Mouse (Mus musculus): ENCODE data around the gene Hivep3.

The Hivep3 gene

DNA sequence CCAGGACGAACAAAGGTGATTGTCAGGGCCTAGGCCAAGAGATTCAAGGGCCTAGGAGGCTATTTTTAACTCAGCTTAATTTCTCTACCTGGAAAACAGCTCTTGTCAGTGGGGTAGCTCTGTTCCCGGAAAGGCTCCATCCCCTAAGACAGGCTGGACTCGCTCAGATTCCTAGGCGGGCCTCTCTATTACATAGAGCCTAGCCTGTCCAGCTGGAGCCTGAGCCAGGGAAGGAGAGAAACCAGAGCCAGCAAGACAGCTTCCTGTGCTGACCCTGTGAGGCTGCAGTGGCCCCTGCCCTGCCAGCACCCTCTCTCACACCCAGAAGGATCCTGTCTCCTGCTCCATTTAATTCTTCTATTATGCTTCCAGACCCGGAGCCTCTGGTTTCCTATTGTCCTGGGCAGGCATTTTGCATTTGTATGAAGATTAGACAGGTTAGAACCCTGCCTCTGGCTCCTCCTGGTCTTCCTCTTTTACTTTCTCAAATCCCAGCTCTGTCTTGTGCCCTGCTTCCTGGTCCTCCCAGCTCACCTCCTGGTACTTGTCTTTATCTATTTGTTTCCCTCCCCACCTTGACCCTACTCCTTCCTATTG lies 425.2 kb downstream of the Hivep3 start:
- no peak for DNase-seq (ENCODE audit: low spot score)

DNA sequence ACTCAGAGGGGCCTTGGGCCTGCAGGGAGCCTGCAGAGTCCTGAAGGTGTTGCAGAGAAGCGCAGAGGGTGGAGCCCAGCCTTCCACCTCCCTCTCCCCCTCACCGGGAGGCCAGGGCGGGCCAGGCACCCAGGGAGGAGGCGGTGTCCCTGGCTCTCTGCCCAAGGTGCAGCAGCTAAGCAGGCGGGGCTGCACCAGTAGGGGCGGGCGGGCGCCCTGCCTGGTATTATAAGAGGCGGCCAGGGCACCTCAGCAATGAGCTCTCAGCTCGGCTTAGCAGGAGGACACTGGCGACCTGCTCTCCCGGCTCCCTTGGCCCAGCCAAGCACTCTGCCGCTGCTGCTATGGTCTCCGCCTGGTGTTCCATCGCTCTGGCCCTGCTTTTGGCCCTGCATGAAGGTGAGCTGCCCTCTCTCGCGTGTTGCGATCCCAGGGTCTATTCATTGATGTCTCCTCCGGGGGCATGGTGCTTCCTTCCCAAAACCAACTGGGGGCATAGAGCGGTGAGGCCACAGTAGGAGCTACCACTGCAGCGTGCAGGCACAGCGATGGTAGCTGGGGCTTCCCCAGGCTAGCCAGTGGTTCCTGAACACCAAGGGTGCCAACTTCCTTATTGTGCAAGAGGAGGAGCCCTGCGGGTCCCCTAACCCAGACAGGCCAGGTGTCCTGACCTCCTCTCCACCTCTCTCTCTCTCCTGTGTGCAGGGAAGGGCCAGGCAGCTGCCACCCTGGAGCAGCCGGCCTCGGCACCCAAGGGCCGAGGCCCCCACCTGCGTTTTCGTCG lies 427.8 kb downstream of the Hivep3 start, which contains the start of gene Edn2:
TSS of gene Edn2 (plus strand) at position 41 of the 784 bp plus-strand sequence.
- DNase-seq (ENCODE audit: low spot score), result peak; percentile 36

DNA sequence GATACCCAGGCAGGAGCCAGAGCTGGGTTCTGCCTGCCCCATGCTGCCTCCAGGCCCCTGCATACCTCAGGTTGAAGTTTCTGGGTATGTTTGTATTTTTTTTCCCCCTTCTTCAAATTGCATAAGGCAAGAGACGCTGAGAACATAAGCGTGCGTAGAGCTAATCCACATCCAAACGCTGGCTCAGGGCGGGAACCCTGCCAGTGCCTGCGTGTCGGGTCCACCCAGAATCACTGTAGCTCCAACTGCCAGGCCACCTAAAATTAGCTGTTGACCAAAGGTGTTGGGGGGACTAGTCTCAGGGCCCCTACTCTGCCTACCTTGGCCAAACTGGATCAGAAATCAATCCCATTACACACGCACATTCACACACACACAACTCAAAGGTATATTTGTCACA lies 429.0 kb downstream of the Hivep3 start:
- no peak for DNase-seq (ENCODE audit: low spot score)

DNA sequence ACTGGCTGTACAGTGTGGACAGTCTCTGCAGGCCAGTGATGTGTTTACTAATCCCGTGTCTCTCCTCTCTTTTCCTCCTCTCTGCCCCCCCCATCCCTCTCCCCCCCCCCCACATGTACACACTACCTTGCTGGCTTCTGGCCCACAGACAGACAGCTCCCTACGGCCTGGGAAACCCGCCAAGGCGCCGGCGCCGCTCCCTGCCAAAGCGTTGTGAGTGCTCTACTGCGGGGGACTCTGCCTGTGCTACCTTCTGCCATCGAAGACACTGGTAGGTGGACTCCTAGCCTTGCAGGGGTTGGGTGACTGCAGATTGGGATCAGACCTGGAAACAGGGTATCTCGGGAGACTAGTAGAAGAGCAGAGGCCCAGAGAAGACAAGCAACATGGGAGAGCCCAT lies 429.7 kb downstream of the Hivep3 start:
- no peak for DNase-seq (ENCODE audit: low spot score)

DNA sequence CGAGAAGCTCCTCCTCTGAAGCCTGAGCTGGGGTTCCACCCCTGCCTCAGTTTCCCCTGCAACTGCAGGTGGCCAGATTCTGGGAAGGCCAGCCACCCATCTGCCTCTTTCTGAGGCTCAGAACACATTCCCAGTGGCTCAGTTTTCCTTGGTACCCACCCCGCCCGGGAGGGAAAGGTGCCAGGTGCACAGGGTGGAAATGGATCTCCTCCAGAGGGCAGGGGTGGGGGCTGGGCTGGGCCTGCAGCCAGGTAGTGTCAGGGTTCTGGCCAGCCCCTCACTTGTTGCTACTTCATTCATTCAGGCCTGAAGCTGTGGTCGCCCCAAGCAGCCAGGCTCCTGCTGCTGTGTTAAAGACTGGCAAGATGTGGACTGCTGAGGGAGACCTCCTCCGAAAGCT lies 430.7 kb downstream of the Hivep3 start:
- DNase-seq (ENCODE audit: low spot score), result no peak

DNA sequence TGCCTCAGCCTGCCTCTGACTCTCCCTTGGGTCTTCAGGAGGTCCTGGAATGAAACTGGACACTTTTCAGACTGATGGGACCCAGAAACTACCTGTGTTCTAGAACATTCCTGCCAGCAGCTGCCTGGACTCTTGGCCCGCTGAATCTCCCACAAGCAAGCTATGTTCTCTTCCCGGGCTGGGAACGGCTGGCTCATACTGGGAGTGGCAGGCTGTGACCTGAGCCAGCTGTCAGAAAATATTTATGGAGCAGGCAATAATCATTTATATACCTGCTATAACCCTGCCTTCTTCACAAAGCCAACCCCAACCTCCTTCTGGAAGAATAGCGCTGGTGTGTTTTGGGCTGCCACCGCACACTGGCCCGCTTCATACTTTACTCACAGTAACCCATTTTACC lies 434.2 kb downstream of the Hivep3 start:
- DNase-seq (ENCODE audit: low spot score), result no peak

DNA sequence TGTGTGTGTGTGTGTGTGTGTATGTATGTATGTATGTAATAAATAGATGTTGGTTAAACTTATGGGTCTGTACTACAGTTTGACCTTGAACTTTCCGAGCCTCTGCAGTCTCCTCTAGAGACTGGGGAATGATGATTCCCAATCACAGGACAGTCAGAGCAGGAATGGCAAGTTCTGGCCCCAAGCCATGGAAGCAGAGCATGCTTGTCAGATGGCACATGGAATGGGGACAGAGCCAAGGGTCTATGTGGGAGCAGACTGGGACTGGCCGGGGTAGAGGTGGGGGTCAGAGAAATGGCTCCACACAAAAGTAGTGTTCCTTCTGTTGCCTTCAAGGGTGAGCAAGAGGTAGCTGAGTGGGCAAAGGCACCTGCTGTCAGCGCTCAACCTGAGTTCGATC lies 434.8 kb downstream of the Hivep3 start:
- DNase-seq (ENCODE audit: low spot score), result no peak

DNA sequence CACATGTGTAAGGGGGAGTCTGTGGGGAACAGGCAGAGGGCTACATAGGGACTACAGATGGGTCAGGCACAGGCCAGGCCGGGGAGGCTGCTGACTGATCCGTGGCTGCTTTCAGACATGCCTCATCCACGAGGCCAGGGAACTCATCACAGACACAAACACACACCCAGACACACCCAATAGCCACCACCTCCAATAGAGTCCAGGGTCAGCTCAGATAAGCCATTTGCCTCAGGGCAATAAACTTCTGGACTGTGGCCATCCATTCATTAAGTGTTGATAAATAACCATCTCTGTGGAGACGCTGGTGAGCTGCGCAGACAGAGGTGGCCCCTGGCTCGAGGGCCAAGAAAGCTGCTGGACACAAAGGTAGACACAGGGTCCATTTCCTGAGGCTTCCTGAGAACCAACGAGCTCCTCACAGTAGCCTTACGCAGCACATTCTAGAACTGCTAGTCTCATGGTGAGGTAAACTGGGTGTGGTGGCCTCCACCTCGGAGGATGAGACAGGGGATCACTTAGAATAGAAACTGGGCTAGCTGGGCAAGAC lies 436.9 kb downstream of the Hivep3 start:
- no peak for DNase-seq (ENCODE audit: low spot score)

DNA sequence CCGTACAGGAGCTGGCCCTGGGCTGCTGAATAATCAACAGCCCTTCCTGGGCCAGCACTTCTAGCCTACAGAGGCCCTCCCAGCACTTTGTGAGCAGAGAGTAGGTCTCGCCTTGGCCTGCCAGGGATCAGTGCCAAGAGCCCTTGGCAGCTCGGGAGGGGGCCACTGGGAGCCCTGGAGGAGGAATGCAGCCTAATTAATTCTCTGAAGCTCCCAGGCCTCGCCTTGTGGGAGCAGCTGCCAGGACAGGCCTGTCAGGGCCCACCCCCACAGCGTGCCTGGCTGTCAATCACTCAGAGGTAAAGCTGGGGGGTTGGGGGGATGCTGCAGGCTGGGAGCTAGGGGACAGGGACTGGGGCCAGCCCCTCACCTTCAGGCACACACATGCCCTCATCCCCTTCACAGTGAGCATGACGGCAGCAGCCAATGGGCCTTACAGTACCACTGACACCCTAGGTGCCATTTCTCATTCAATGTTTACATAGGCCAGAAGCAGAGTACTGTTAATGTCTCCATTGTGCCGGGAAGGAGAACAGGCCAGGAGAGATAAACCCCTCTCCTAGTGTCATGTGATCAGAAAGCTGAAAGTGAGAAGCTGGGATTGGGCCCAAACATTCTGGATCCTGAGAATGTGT lies 438.6 kb downstream of the Hivep3 start:
- DNase-seq (ENCODE audit: low spot score), result no peak

DNA sequence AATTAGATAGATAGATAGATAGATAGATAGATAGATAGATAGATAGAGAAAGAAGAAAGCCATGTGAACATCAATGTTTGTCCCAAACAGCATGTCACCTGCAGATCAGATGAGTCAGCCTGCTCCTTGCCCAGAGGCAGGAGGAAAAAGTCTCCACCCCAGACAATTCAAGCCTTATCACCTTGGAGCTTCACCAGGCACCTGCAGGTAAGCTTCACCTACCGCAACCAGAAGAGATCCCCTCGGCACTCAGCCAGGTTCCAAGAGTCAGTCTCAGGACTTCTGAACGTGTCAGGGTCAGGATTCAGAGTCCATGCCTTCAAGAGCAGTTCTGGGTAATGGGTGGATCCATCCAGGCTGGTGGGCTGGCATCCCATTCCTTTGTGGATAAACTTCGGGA lies 445.5 kb downstream of the Hivep3 start:
- no peak for DNase-seq (ENCODE audit: low spot score)

DNA sequence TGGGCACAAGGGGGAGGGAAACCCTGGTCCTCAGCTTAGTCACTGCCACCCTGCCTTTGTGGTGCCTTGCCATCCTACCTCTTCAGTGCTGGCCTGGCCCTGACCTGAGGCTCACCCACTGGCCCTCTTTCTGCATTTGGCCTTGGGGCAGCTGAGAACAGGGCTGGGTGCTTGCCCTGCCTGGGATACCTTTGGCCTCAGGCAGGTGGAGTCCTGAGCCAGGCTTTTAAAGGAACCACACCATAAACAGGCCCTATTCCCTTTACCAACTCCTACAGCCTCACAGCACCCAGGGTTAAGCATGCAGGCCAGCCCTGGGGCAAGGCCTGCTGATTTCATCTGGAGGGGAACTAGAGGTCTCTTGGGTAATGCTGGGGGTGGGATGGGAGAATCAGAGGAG lies 447.0 kb downstream of the Hivep3 start:
- DNase-seq (ENCODE audit: low spot score), result no peak

DNA sequence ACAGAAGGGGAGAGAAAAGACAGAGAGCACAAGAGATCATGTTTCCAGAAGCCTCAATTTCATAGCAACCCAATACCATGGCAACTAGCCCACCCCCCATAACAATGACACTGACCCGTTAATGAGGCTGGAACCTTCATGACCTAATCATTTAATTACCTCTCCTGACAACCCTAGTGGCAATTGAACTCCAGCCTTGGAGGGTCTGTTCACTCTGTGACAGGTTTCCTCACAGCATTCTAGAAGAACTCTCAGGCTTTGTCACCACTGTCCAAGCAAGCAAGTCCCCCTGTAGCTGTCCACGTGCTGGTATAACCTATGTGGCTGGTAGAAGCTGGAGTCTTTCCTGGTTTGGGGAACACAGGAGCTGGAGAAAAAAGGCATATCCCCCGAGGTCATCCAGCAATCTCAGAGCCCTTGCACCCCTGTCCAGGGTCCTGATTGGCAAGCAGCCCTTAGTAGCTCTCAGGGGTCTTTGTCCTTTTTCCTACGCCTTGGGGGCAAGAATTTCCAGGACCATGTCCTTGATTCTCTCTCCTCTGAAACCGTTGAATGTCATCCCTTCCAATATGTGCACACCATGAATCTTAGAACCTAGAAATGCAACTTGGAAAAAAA lies 450.9 kb downstream of the Hivep3 start:
- no peak for DNase-seq (ENCODE audit: low spot score)

DNA sequence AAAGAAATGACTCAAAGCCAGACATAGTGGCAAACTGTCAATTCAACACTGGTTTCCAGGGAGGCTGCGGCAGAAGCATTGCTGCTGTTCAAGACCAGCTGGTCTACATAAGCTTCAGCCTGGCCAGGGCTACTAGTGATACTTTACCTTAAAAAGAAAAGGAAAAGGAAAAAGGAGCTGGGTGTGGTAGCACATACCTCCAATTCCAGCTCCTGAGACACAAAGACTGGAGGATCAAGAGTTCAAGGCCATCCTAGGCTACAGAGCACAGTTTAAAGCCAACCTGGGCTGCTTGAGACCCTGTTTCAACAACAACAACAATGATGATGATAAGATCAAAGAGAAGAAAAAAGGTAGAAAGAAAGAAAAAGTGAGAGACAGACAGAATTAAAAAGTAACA lies 452.9 kb downstream of the Hivep3 start:
- DNase-seq (ENCODE audit: low spot score), result no peak

DNA sequence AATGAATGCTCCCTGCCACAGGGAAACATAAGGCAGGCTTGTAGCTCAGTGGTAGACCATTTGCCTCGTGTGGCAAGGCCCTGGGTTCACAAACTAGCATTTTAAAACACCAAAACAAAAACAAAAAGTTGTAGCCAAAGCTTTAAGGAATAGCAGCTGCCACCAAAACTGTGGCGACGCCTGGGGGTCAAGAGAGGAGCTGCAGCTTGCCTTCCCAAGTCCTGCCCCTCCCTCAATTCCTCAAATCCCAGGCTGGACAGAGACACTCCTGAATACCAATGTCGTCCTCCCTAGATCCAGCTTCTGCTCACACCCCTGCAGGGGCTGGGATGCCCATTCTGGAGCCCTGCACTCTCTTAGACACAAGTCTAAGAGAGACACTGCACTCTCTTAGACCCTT lies 453.4 kb downstream of the Hivep3 start:
- no peak for DNase-seq (ENCODE audit: low spot score)

All from urinary bladder, postnatal 10 days (tissue).